Mouse (Mus musculus) intestine, embryonic 14.5 days (tissue): Measurements from ENCODE around the gene Ociad2. TPM values are rescaled to one million over a fixed set of nuclear protein-coding genes. Genes with fewer than 3 reads are reported as not detected.

Experiments
- ATAC-seq: fragments of 200-750 bp; cut with Nextera tagmentation; replicated peaks from 2 replicates; pipeline ENCODE4 v1.8.0; 2017; ENCODE audit warnings: low read depth, moderate number of reproducible peaks, moderate TSS enrichment, moderate library complexity; ENCODE audit not compliant: low FRiP score, low TSS enrichment
- DNase-seq: peaks from one replicate; pipeline ENCODE4 v3.0.0-alpha.2; 2018; ENCODE audit warnings: low spot score
- H3K27ac ChIP-seq: fragments of 300-500 bp; sonication (generic); 2 replicates; pipeline ENCODE4 v1.5.1; 2014; ENCODE audit warnings: low read depth, mild to moderate bottlenecking, control low read depth
- H3K27me3 ChIP-seq: fragments of 300-500 bp; sonication (generic); replicated peaks from 2 replicates; pipeline ENCODE4 v1.6.1; 2014; ENCODE audit warnings: low read length, control low read depth; ENCODE audit not compliant: control insufficient read depth, insufficient read depth
- H3K36me3 ChIP-seq: fragments of 300-500 bp; sonication (generic); 2 replicates; pipeline ENCODE4 v1.6.1; 2014; ENCODE audit warnings: low read length, control low read depth; ENCODE audit not compliant: control insufficient read depth, insufficient read depth
- H3K4me1 ChIP-seq: fragments of 300-500 bp; sonication (generic); replicated peaks from 2 replicates; pipeline ENCODE4 v1.6.1; 2014; ENCODE audit warnings: low read length, control low read depth, mixed read lengths; ENCODE audit not compliant: control insufficient read depth, insufficient read depth
- H3K4me2 ChIP-seq: fragments of 300-500 bp; sonication (generic); 2 replicates; pipeline ENCODE4 v1.6.1; 2014; ENCODE audit warnings: low read length
- H3K4me3 ChIP-seq: fragments of 300-500 bp; sonication (generic); 2 replicates; pipeline ENCODE4 v1.5.1; 2014; ENCODE audit warnings: low read depth, low read length, control low read depth, mixed read lengths
- H3K9ac ChIP-seq: fragments of 300-500 bp; sonication (generic); 2 replicates; pipeline ENCODE4 v1.6.1; 2014; ENCODE audit warnings: mild to moderate bottlenecking, low read length
- H3K9me3 ChIP-seq: fragments of 300-500 bp; sonication (generic); 2 replicates; pipeline ENCODE4 v1.6.1; 2016; ENCODE audit warnings: low read length, control low read depth; ENCODE audit not compliant: control insufficient read depth
- WGBS: fragments of 180-500 bp; shearing (Covaris S2); extraction: QIAGEN DNeasy Blood & Tissue Kit; methylation state at CpG from one replicate; pipeline ENCODE4 v1.1.7; 2014; 5-methylcytosine and 5-hydroxymethylcytosine counted together
- polyA plus RNA-seq: library from polyadenylated mRNA; unstranded; fragments of >200 nt; fragmentation: Nextera tagmentation; extraction: Ambion mirVana; gene quantifications from 2 replicates; pipeline ENCODE4 v1.2.1, GENCODE M21; 2014

Ociad2 gene
- polyA plus RNA-seq, 1 experiment from 2014 or later = 131 TPM

- Histone ChIP-seq H3K27ac (no peak overlapping the region), H3K4me2 (peak overlapping the region; percentile 33), H3K9me3 (no peaks in the 10 kb centered on the region), H3K36me3 (no peaks in the 10 kb centered on the region), H3K4me1 (peaks cover 13% of the 10 kb centered on the region), H3K4me3 (no peak overlapping the region), H3K27me3 (no peaks in the 10 kb centered on the region), H3K9ac (no peak overlapping the region)
- ATAC-seq (no peak), DNase-seq (no peak)
- WGBS = 29% methylated on average over 12 of the region's 12 CpGs
Observed at GRCm38 (mm10) chr5:73360240-73360639, 19.4 kb upstream of the Ociad2 start.

DNA sequence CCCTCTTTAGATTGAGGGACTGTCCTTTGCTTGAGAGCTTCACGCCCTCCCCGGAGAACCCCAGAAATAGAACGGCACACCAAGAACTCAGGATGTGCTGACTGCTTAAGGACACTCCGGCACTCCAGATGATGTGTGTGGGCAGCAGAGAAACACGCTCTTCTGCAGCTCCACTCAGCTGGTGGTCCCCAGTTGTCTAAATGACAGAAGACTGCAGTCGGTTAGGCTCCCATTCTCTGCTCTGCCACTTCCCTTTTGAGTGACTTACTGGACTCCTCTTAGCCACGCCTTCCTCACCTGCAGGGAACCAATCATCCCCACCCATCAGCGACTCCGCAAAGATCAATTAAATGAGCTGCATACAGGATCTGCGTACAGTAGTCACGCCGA is 18.9 kb upstream of the Ociad2 start:
- ATAC-seq = no peak
- WGBS = 32% methylated on average over 12 of the region's 12 CpGs

DNA sequence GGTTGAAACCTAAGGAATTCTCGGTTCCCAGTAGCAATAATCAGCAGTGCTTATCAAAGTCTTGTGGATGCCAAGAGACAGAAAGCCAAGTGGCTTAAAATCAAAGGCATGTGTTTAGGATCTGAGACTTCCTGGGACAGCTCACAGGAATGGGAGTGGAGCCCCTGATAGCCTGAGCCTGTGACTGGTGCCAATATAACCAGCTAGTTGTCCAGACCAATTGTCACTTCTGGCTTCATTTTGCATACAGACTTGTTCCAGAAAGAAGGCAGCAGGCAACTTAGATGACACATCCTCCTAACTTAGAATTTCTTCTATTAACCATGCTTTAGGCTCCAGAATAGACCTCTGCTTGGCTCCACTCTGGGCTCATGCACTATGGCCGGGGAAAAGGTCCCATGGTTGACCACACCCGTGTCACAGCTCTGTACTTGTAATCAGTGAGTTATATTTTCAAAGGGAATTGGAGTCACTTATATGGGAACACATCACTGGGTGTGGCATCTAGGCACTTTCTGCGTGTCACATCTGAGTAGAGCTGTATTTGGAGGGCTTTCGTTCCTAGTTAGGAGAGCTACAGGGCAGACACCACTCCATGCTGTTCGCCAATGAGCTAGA is 18.4 kb upstream of the Ociad2 start:
- Histone ChIP-seq H3K27ac (no peak overlapping the region), H3K4me1 (peaks cover 17% of the 10 kb centered on the region), H3K36me3 (no peaks in the 10 kb centered on the region), H3K9ac (no peak overlapping the region), H3K4me2 (peak overlapping the region; percentile 33; the same call in 1 of the 2 replicates), H3K27me3 (no peaks in the 10 kb centered on the region), H3K4me3 (no peak overlapping the region), H3K9me3 (no peaks in the 10 kb centered on the region)
- WGBS = 75% methylated on average over 6 of the region's 6 CpGs
- 0 out of 2 replicates have a peak, but pooled peaks have one; percentile 6 for ATAC-seq
- no peak for DNase-seq

More for the DNA sequence above, 18.9 kb upstream of the Ociad2 start:
- Histone ChIP-seq H3K9me3 (no peaks in the 10 kb centered on the region), H3K4me1 (peaks cover 13% of the 10 kb centered on the region), H3K4me2 (peak overlapping the region; percentile 33), H3K9ac (no peak overlapping the region), H3K27ac (no peak overlapping the region), H3K27me3 (no peaks in the 10 kb centered on the region), H3K36me3 (no peaks in the 10 kb centered on the region), H3K4me3 (no peak overlapping the region)
- DNase-seq = no peak

DNA sequence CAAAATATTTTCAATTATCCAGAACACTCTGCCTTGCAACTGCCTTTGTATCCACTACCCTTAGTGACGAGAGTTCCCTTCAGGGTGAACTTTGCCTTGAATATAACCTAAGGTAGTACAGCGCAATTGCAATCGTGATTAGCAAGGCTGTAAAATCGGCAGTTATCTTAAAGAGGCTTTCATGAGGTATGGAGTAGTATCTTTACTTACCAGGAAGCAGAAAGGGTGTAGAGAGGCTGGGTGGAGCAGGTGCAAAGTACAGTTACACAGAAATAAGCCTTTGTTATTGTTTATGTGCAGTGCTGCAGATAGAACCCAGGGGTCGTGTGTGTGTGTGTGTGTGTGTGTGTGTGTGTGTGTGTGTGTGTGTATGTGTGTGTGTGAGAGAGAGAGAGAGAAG is 14.6 kb upstream of the Ociad2 start:
- H3K9me3 ChIP-seq = no peaks in the 10 kb centered on the region
- peaks cover 24% of the 10 kb centered on the region for H3K4me1 ChIP-seq
- H3K36me3 ChIP-seq = no peaks in the 10 kb centered on the region
- no peak overlapping the region for H3K4me2 ChIP-seq
- DNase-seq (no peak), ATAC-seq (peak; percentile 78)
- peak overlapping the region; percentile 51; the same call in 1 of the 2 replicates for H3K27ac ChIP-seq
- 56% methylated on average over 5 of the region's 5 CpGs for WGBS
- H3K27me3 ChIP-seq = no peaks in the 10 kb centered on the region
- no peak overlapping the region for H3K4me3 ChIP-seq
- no peak overlapping the region for H3K9ac ChIP-seq

DNA sequence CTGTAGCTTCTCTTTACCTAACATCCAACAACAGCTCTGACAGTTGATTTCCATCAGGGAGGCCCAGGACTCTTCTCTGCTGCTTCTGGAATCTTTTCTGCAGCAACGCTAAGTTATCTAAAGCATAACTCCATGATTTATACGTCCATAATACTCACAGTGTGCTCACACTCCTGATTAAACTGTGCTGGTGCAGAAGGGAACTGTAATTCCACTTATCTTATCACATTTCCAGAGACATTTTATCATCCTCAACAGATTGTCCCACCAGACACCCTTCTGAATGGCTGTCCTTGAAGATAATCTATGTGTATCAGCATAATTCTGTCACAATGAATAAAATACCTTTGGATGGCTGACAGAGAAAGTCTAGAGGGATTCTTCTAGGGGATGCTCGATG is 13.2 kb upstream of the Ociad2 start:
- no peaks in the 10 kb centered on the region for H3K36me3 ChIP-seq
- ATAC-seq = no peak
- no peak for DNase-seq
- H3K9ac ChIP-seq = no peak overlapping the region
- no peak overlapping the region for H3K4me3 ChIP-seq
- peak overlapping the region; percentile 51; the same call in 1 of the 2 replicates for H3K27ac ChIP-seq
- H3K27me3 ChIP-seq = no peaks in the 10 kb centered on the region
- no peak overlapping the region for H3K4me2 ChIP-seq
- peaks cover 11% of the 10 kb centered on the region for H3K4me1 ChIP-seq
- 37% methylated on average over 3 of the region's 3 CpGs for WGBS
- no peaks in the 10 kb centered on the region for H3K9me3 ChIP-seq

- no peak overlapping the region for H3K9ac ChIP-seq
- ATAC-seq (no peak), DNase-seq (peak; percentile 61)
- no peak overlapping the region for H3K4me2 ChIP-seq
- no peak overlapping the region for H3K4me3 ChIP-seq
- no peaks in the 10 kb centered on the region for H3K27me3 ChIP-seq
- no peaks in the 10 kb centered on the region for H3K9me3 ChIP-seq
- H3K4me1 ChIP-seq = peaks cover 11% of the 10 kb centered on the region
- H3K27ac ChIP-seq = peak overlapping the region; percentile 51; the same call in 1 of the 2 replicates
- H3K36me3 ChIP-seq = no peaks in the 10 kb centered on the region
- WGBS = 35% methylated on average over 7 of the region's 7 CpGs
Observed at GRCm38 (mm10) chr5:73353519-73353918, 12.7 kb upstream of the Ociad2 start.

- no peak for ATAC-seq
- no peak for DNase-seq
- H3K9ac ChIP-seq = no peak overlapping the region
- no peaks in the 10 kb centered on the region for H3K27me3 ChIP-seq
- 83% methylated on average over 1 of the region's 1 CpGs for WGBS
- no peaks in the 10 kb centered on the region for H3K9me3 ChIP-seq
- no peak overlapping the region for H3K4me2 ChIP-seq
- H3K4me3 ChIP-seq = no peak overlapping the region
- H3K27ac ChIP-seq = no peak overlapping the region
- no peaks in the 10 kb centered on the region for H3K36me3 ChIP-seq
- H3K4me1 ChIP-seq = peaks cover 11% of the 10 kb centered on the region
Observed at GRCm38 (mm10) chr5:73351796-73352195, 11.0 kb upstream of the Ociad2 start.

- no peak overlapping the region for H3K4me2 ChIP-seq
- no peak overlapping the region for H3K9ac ChIP-seq
- H3K4me3 ChIP-seq = no peak overlapping the region
- no peaks in the 10 kb centered on the region for H3K36me3 ChIP-seq
- H3K27ac ChIP-seq = no peak overlapping the region
- ATAC-seq (no peak), DNase-seq (no peak)
- no peaks in the 10 kb centered on the region for H3K27me3 ChIP-seq
- H3K4me1 ChIP-seq = peaks cover 10% of the 10 kb centered on the region
- no peaks in the 10 kb centered on the region for H3K9me3 ChIP-seq
- 54% methylated on average over 5 of the region's 5 CpGs for WGBS
Observed at GRCm38 (mm10) chr5:73349514-73349913, 8.7 kb upstream of the Ociad2 start.

DNA sequence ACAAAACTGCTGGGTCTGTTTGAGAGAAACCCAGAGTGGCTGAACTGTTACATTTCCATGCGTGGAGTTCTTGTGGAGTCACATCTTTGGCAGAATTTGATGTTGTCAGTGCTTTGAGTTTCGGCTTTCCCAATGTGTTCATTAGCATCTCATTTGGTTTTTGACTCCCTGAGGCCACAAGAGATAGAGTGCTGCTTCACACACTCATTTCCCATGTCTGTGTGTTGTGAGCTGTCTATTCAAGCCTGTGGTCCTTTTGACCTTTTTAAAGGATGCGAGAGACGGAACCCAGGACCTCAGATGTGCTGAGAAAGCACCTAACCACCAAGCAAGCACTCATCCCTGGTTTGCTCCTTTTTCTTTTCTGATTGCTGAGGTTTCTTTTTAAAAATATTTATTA is 4.4 kb upstream of the Ociad2 start:
- no peak for DNase-seq
- no peaks in the 10 kb centered on the region for H3K4me1 ChIP-seq
- 92% methylated on average over 4 of the region's 4 CpGs for WGBS
- no peak overlapping the region for H3K4me2 ChIP-seq
- H3K4me3 ChIP-seq = no peak overlapping the region
- H3K9ac ChIP-seq = no peak overlapping the region
- no peaks in the 10 kb centered on the region for H3K27me3 ChIP-seq
- H3K9me3 ChIP-seq = no peaks in the 10 kb centered on the region
- no peaks in the 10 kb centered on the region for H3K36me3 ChIP-seq
- ATAC-seq = no peak
- no peak overlapping the region for H3K27ac ChIP-seq
